Mouse (Mus musculus): ENCODE results near the gene Otud7b. TPM values are rescaled to one million over a fixed set of nuclear protein-coding genes. Genes with fewer than 3 reads are reported as not detected.
A peak's percentile ranks its signal among the peaks of the same experiment; 100 is the strongest.

The Otud7b gene
- polyA plus RNA-seq, 1 experiment from 2014 or later: 14.9 TPM

GRCm38 (mm10) chr3:96105232-96105747 lies 963 bp downstream of the Otud7b start:
- peaks cover 50% of the 10 kb centered on the region for H3K4me1 ChIP-seq
- no peaks in the 10 kb centered on the region for H3K27me3 ChIP-seq (replicated peaks)
- H3K4me2 ChIP-seq: peak overlapping the region; percentile 89
- no peak for ATAC-seq (ENCODE audit: extremely low read depth, insufficient number of reproducible peaks, low FRiP score, low TSS enrichment)
- peak overlapping the region; percentile 93 for H3K4me3 ChIP-seq
- 9% methylated on average over 10 of the region's 10 CpGs for WGBS
- H3K36me3 ChIP-seq: peaks cover 13% of the 10 kb centered on the region
- H3K27ac ChIP-seq (replicated peaks): peak overlapping the region; percentile 96
- H3K9ac ChIP-seq: peak overlapping the region; percentile 93
- no peaks in the 10 kb centered on the region for H3K9me3 ChIP-seq

DNA sequence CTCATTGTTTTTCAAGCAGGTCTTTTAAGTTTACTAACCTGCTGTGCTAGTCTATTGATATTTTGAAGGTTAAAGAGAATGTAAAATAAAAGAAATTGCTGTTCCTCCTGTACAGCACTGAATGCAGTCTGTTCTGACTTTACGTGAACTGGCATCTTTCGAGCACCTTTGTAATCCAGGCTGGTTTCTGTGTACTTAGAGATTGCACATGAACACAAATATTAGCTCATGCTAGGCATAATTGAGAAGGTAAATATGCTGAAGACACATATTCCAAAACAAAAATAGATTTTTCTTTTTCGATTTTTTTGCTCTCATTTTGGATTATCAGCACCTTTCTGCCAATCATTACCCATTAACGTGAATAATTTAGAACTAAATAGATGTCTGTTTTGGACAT lies 1.8 kb downstream of the Otud7b start:
- ATAC-seq (ENCODE audit: extremely low read depth, insufficient number of reproducible peaks, low FRiP score, low TSS enrichment): no peak
- peak overlapping the region; percentile 89 for H3K4me2 ChIP-seq
- H3K4me1 ChIP-seq: peaks cover 50% of the 10 kb centered on the region
- H3K4me3 ChIP-seq: peak overlapping the region; percentile 93; the same call in 1 of the 2 replicates
- peaks cover 13% of the 10 kb centered on the region for H3K36me3 ChIP-seq
- H3K27me3 ChIP-seq (replicated peaks): no peaks in the 10 kb centered on the region
- H3K27ac ChIP-seq (replicated peaks): no peak overlapping the region
- H3K9ac ChIP-seq: no peak overlapping the region
- H3K9me3 ChIP-seq: no peaks in the 10 kb centered on the region
- WGBS: 81% methylated on average over 4 of the region's 4 CpGs

DNA sequence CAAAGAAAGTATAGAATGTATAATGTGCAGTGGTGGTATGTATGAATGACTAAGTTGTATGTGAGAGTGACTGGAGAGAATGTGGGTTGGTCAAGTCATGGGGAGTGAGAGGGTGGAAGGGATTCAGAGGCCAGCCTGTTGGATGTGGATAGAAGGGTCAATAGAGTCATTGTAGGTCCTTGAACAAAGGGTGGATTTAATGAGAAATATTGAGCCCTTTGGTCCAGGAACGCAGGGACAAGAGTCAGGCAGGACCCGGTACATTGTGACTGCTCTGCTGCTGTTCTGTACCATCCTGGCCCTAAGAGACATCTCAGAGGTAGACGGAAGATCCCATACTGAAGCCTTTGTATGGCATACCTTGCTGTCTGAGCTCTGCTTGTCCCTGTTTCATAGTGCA lies 4.0 kb downstream of the Otud7b start:
- H3K27me3 ChIP-seq (replicated peaks): no peaks in the 10 kb centered on the region
- no peaks in the 10 kb centered on the region for H3K9me3 ChIP-seq
- no peak overlapping the region for H3K27ac ChIP-seq (replicated peaks)
- peaks cover 53% of the 10 kb centered on the region for H3K4me1 ChIP-seq
- 89% methylated on average over 3 of the region's 3 CpGs for WGBS
- H3K9ac ChIP-seq: no peak overlapping the region
- ATAC-seq (ENCODE audit: extremely low read depth, insufficient number of reproducible peaks, low FRiP score, low TSS enrichment): no peak
- H3K36me3 ChIP-seq: peaks cover 13% of the 10 kb centered on the region
- no peak overlapping the region for H3K4me3 ChIP-seq
- no peak overlapping the region for H3K4me2 ChIP-seq

DNA sequence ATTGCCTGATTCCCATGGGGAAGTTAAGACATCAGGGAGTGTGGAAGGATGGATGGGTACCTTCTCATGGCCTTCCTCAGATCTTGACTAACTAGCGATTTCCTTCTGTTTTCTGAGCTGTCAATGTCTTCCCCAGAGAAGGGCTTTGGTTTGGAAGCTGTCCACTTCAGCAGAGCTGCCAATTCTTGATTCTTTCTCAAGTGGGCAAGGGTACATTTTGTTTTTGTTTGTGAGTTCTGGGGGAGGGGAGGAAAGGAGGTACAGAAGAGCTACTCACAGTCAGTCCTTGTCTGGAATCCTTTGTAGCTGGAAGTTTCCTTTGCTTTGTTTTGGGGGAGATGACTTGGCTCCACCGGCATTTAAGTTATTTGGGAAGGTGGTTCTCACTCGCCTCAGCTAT lies 8.9 kb downstream of the Otud7b start:
- 40% methylated on average over 3 of the region's 3 CpGs for WGBS
- Histone ChIP-seq H3K27ac (replicated peaks) (no peak overlapping the region), H3K9me3 (no peaks in the 10 kb centered on the region), H3K36me3 (peaks cover 9% of the 10 kb centered on the region), H3K4me3 (no peak overlapping the region), H3K9ac (no peak overlapping the region), H3K27me3 (replicated peaks) (no peaks in the 10 kb centered on the region), H3K4me2 (no peak overlapping the region), H3K4me1 (peaks cover 49% of the 10 kb centered on the region)
- no peak for ATAC-seq (ENCODE audit: extremely low read depth, insufficient number of reproducible peaks, low FRiP score, low TSS enrichment)

DNA sequence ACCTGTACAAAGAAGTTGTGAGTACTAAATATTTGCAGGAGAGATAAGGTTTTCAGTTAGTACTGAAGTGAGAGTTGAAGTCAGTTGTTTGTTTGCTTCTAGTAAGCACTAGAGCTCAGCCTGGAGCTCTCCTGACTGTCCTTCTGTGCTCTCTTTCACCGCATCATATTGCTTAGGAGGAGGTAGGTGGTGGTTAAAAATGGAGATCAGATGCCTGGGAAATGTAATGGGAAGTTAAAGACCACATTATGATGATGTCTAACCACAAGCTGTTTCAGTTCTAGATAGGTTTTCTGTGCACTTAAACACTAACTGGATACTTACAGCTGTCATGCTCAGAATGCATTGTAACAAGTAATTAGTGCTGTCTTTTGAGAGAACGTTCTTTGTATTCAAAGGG lies 13.8 kb downstream of the Otud7b start:
- H3K9ac ChIP-seq: no peak overlapping the region
- no peak overlapping the region for H3K4me3 ChIP-seq
- H3K36me3 ChIP-seq: no peaks in the 10 kb centered on the region
- H3K4me1 ChIP-seq: peaks cover 31% of the 10 kb centered on the region
- H3K4me2 ChIP-seq: no peak overlapping the region
- H3K27me3 ChIP-seq (replicated peaks): no peaks in the 10 kb centered on the region
- H3K9me3 ChIP-seq: no peaks in the 10 kb centered on the region
- no peak for ATAC-seq (ENCODE audit: extremely low read depth, insufficient number of reproducible peaks, low FRiP score, low TSS enrichment)
- 78% methylated on average over 2 of the region's 2 CpGs for WGBS
- no peak overlapping the region for H3K27ac ChIP-seq (replicated peaks)

DNA sequence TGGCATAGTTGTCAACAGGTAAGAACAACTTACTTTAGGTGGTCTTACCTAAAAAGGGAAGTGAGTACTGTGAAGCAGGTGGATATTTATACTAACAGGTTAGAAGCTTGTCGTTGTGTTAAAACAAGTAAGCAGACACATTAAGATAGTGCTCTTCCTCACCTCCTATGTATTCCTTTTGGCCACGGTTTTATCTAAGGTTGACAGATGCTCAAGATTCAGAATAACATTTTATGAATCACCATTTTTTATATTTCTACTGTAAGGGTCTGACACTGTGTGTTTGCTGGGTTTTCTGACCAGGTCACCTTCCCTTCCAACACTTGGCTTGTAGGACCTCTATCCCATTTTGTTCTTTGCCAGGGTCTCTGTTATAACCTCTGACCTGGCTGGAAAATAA lies 14.4 kb downstream of the Otud7b start:
- H3K9me3 ChIP-seq: no peaks in the 10 kb centered on the region
- WGBS: 80% methylated on average over 2 of the region's 2 CpGs
- ATAC-seq (ENCODE audit: extremely low read depth, insufficient number of reproducible peaks, low FRiP score, low TSS enrichment): no peak
- H3K4me2 ChIP-seq: no peak overlapping the region
- H3K4me3 ChIP-seq: no peak overlapping the region
- H3K9ac ChIP-seq: no peak overlapping the region
- H3K27ac ChIP-seq (replicated peaks): no peak overlapping the region
- H3K36me3 ChIP-seq: no peaks in the 10 kb centered on the region
- no peaks in the 10 kb centered on the region for H3K27me3 ChIP-seq (replicated peaks)
- peaks cover 25% of the 10 kb centered on the region for H3K4me1 ChIP-seq

- H3K4me2 ChIP-seq: no peak overlapping the region
Measured at GRCm38 (mm10) chr3:96124235-96124634, 19.9 kb downstream of the Otud7b start.

DNA sequence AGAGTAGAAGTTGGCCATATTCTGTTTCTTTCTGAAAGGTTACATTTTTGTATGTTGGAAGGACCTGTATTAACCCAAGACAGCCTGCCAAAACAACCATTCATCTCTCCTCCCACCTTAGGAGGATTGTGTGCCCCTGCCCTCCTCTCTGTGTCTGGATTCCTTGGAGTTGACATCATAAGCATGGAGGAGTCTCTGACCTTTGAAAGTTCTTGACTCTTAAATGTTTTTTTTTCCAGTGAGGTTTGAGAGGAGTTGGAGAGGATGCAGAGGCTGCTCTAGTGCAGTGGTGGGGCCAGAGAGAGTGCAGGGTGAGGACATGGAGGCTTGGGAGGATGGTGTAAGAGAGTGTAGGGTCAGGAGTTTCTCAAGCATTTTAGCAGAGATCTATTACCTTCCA lies 23.8 kb downstream of the Otud7b start:
- H3K27ac ChIP-seq (replicated peaks): peak overlapping the region; percentile 74
- 0 out of 2 replicates have a peak, but pooled peaks cover 7% of the 10 kb centered on the region for H3K36me3 ChIP-seq
- H3K4me3 ChIP-seq: no peak overlapping the region
- H3K9ac ChIP-seq: no peak overlapping the region
- H3K4me2 ChIP-seq: peak overlapping the region; percentile 13; the same call in 1 of the 2 replicates
- no peak for ATAC-seq (ENCODE audit: extremely low read depth, insufficient number of reproducible peaks, low FRiP score, low TSS enrichment)
- H3K4me1 ChIP-seq: peaks cover 40% of the 10 kb centered on the region
- H3K27me3 ChIP-seq (replicated peaks): no peaks in the 10 kb centered on the region
- H3K9me3 ChIP-seq: no peaks in the 10 kb centered on the region

More at GRCm38 (mm10) chr3:96124235-96124634, 19.9 kb downstream of the Otud7b start:
- no peak overlapping the region for H3K9ac ChIP-seq
- no peak overlapping the region for H3K4me3 ChIP-seq
- 84% methylated on average over 5 of the region's 5 CpGs for WGBS
- H3K36me3 ChIP-seq: no peaks in the 10 kb centered on the region
- no peak overlapping the region for H3K27ac ChIP-seq (replicated peaks)
- ATAC-seq (ENCODE audit: extremely low read depth, insufficient number of reproducible peaks, low FRiP score, low TSS enrichment): no peak
- no peaks in the 10 kb centered on the region for H3K27me3 ChIP-seq (replicated peaks)
- no peaks in the 10 kb centered on the region for H3K9me3 ChIP-seq
- peaks cover 21% of the 10 kb centered on the region for H3K4me1 ChIP-seq

- Histone ChIP-seq H3K27me3 (replicated peaks) (no peaks in the 10 kb centered on the region), H3K36me3 (peaks cover 25% of the 10 kb centered on the region), H3K4me2 (no peak overlapping the region), H3K9ac (no peak overlapping the region), H3K27ac (replicated peaks) (no peak overlapping the region), H3K4me3 (no peak overlapping the region), H3K4me1 (peaks cover 55% of the 10 kb centered on the region), H3K9me3 (no peaks in the 10 kb centered on the region)
- WGBS: 83% methylated on average over 3 of the region's 3 CpGs
- ATAC-seq (ENCODE audit: extremely low read depth, insufficient number of reproducible peaks, low FRiP score, low TSS enrichment): no peak
Measured at GRCm38 (mm10) chr3:96132478-96132877, 28.2 kb downstream of the Otud7b start.

DNA sequence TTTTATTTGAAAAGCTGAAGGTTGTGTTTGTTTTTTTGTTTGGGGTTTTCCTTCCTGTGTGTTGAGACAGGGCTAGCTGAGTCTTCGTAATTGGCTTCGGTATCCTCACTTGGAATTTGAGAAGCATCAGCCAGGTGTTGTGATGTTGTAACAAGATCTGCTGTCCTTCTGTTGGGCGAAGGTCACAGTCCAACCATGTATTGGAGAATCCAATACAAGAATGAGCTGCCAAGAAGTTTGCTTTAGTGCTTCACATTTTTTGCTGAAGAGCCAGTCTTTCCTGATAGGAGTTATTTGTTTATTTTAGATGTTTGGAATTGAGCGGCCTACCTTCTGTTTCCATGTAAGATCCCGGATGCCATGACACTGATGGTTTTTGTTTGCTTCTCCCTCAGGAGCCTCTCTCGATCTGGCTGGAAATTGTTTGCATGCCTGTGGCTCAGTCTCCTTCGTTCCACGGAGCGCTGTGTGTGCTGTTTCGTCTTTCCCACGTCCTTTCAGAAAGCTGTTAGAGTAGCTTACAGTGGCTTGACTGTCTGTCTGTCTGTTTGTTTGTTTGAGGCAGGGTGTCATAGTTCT lies 29.1 kb downstream of the Otud7b start:
- ATAC-seq (ENCODE audit: extremely low read depth, insufficient number of reproducible peaks, low FRiP score, low TSS enrichment): no peak

DNA sequence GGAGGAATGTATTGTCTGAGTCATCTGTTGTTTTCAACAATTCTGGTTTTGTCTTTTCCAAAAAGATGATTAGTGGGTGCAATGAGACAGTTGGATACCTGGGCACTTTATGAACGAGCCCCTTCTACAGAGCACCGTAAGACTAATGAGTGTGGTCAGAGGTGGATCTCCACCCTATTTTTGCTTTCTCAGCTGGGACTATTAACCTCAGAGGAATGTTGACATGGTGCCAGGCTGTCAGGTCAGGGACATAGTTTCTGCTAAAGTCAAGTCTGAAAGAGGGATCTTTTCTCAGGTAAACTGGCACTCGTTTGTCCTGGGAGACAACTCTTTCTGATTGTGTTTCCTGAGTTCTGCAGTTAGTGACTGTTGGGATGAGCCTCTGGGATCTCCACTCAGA lies 30.7 kb downstream of the Otud7b start:
- peaks cover 30% of the 10 kb centered on the region for H3K4me1 ChIP-seq
- no peak overlapping the region for H3K9ac ChIP-seq
- H3K9me3 ChIP-seq: no peaks in the 10 kb centered on the region
- H3K4me3 ChIP-seq: no peak overlapping the region
- 55% methylated on average over 3 of the region's 3 CpGs for WGBS
- no peak overlapping the region for H3K4me2 ChIP-seq
- H3K27me3 ChIP-seq (replicated peaks): no peaks in the 10 kb centered on the region
- peaks cover 43% of the 10 kb centered on the region for H3K36me3 ChIP-seq
- no peak overlapping the region for H3K27ac ChIP-seq (replicated peaks)
- no peak for ATAC-seq (ENCODE audit: extremely low read depth, insufficient number of reproducible peaks, low FRiP score, low TSS enrichment)

More for the DNA sequence above, 29.1 kb downstream of the Otud7b start:
- Histone ChIP-seq H3K4me3 (no peak overlapping the region), H3K9ac (no peak overlapping the region), H3K9me3 (no peaks in the 10 kb centered on the region), H3K36me3 (peaks cover 34% of the 10 kb centered on the region), H3K4me1 (peaks cover 46% of the 10 kb centered on the region), H3K4me2 (no peak overlapping the region), H3K27me3 (replicated peaks) (no peaks in the 10 kb centered on the region), H3K27ac (replicated peaks) (no peak overlapping the region)
- WGBS: 53% methylated on average over 11 of the region's 11 CpGs

GRCm38 (mm10) chr3:96147950-96148349 lies 43.6 kb downstream of the Otud7b start:
- Histone ChIP-seq H3K27ac (replicated peaks) (no peak overlapping the region), H3K9ac (no peak overlapping the region), H3K4me3 (no peak overlapping the region), H3K27me3 (replicated peaks) (no peaks in the 10 kb centered on the region), H3K9me3 (no peaks in the 10 kb centered on the region), H3K4me1 (0 out of 2 replicates have a peak, but pooled peaks cover 2% of the 10 kb centered on the region), H3K4me2 (no peak overlapping the region), H3K36me3 (peaks cover 77% of the 10 kb centered on the region)
- WGBS: 11% methylated on average over 5 of the region's 5 CpGs
- ATAC-seq (ENCODE audit: extremely low read depth, insufficient number of reproducible peaks, low FRiP score, low TSS enrichment): no peak

All from heart, embryonic 13.5 days (tissue).